Mouse (Mus musculus): ENCODE measurements around the gene Ptpn21. TPM values are rescaled to one million over a fixed set of nuclear protein-coding genes. Genes with fewer than 3 reads are reported as not detected.

Ptpn21 gene
- polyA plus RNA-seq (2015; fragmentation: Nextera tagmentation; extraction: Ambion mirVana), result 5.0 and 6.7 TPM in 2 replicates

DNA sequence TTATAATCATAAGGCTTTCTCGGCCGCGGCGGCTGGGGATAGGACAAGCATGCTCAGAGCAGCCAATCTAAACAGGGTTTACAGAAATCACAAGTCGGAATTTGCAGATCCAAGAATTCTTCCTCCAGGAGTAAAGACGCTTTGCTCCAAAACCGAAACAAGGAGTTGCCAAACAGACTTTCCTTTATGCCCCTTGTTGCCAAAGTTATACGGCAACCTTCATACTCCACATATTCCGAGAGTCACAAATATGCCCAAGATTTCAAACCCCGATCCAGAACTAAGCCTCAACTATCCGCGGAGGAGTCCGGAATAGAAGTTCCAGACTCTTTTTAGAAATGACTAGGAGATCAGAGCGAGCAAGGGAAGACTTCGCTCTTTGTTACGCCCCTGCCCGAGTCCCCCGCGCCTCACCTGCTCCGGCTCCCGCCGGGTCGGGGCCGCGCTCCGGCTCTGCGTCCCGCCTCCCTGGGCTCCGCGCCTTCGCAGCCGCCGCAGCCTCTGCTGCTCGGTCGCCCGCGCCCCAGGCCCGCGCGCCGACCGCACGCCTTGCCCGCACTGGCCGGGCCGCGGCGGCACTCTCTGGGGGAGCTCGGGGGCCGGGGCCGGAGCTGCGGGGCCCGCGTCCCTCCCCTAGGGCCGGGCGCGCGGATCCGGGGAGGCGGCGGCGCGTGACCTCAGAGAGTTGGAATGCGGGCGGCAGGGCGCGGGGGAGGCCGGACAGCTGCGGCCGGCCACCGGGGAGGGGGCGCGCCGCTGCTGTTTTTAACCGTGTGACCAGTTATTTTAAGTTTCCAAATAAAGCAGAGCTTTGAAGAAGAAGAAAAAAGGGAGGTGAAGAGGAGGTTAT, at the start of gene Ptpn21:
Gene Ptpn21, minus strand, starts transcription at position 455 of the 850 bp plus-strand sequence.
- peak within 1 kb of the TSS; percentile 54 for H3K4me3 ChIP-seq
- peak within 1 kb of the TSS; percentile 85 for H3K4me2 ChIP-seq (replicated peaks)
- H3K4me1 ChIP-seq, result peaks cover 41% of the 10 kb centered on the region
- ATAC-seq (replicated peaks), result peak; percentile 54
- peak within 1 kb of the TSS; percentile 9; the same call in 1 of the 2 replicates for H3K27ac ChIP-seq (replicated peaks)
- peak within 1 kb of the TSS; percentile 67 for H3K9ac ChIP-seq (replicated peaks)
- WGBS, result under 1% methylated on average over 73 of the region's 75 CpGs
- no peaks in the 10 kb centered on the region for H3K9me3 ChIP-seq
- 0 out of 2 replicates have a peak, but pooled peaks cover 2% of the 10 kb centered on the region for H3K27me3 ChIP-seq
- no peaks in the 10 kb centered on the region for H3K36me3 ChIP-seq

DNA sequence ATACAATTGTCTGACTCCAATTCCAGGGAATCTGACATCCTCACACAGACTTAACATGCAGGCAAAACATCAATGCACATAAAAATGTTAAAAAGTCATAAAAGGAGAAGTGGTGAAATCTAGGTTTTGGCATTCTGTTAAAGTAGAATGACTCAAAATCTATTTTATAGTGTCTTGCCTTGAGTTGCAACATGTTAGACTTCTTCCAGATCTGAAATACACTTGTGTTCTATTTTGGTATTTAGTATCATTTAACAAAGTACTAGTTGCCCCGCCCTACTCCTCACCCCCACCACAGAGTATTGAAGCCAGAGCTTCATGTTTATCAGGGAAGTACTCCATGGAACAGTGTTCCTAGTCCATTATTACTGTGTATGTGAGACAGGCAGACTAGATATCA, 47.0 kb upstream of the Ptpn21 start:
- no peaks in the 10 kb centered on the region for H3K4me1 ChIP-seq
- H3K36me3 ChIP-seq, result peaks cover 70% of the 10 kb centered on the region
- H3K9me3 ChIP-seq, result no peaks in the 10 kb centered on the region
- ATAC-seq (replicated peaks), result no peak
- no peak overlapping the region for H3K9ac ChIP-seq (replicated peaks)
- H3K4me3 ChIP-seq, result no peak overlapping the region
- no peaks in the 10 kb centered on the region for H3K27me3 ChIP-seq
- H3K27ac ChIP-seq (replicated peaks), result no peak overlapping the region
- H3K4me2 ChIP-seq (replicated peaks), result no peak overlapping the region
- WGBS, result 100% methylated on average over 1 of the region's 1 CpGs

DNA sequence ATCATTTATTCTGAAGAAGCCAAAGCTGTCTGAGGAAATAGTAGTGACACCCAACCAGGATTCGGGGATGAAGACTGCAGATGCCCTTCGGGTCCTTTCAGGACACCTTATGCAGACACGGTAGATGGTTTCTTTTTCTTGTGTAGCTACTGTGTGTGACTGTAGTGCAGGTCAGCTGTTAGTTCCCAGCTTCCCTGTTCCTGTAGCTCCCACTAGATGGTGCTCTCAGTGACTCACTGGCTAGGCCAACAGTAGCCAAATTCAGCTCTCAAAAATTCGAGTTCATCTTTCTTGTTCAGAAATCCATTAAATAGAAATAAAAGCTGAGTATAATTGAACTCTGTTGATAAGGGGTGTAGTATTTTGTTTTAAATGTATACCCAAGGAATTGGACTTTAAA, 41.9 kb upstream of the Ptpn21 start:
- Histone ChIP-seq H3K9me3 (no peaks in the 10 kb centered on the region), H3K4me3 (no peak overlapping the region), H3K27me3 (no peaks in the 10 kb centered on the region), H3K9ac (replicated peaks) (no peak overlapping the region), H3K4me1 (no peaks in the 10 kb centered on the region), H3K36me3 (peaks cover 73% of the 10 kb centered on the region), H3K4me2 (replicated peaks) (no peak overlapping the region), H3K27ac (replicated peaks) (no peak overlapping the region)
- 0 out of 2 replicates have a peak, but pooled peaks have one; percentile 48 for ATAC-seq (replicated peaks)
- 83% methylated on average over 4 of the region's 4 CpGs for WGBS

DNA sequence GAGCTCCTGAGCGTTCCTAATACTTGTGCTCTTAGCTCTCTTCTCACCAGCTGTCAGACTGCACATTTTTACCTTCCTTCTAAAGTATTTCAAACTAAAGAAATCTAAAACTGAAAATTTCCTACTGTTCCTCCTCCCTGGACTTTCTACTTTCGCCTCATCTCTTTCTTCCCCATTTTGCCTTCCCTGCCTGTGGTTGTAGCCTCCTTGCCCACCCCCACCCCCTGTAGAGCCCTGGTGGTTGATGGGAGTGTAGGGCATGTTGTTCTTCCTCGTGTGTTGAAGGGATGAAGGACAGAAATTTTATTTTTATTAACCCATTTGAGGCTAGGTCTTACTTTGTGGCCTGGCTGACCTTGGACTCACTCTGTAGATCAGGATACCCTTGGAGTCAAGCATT, 40.3 kb upstream of the Ptpn21 start:
- Histone ChIP-seq H3K27me3 (no peaks in the 10 kb centered on the region), H3K9ac (replicated peaks) (no peak overlapping the region), H3K9me3 (no peaks in the 10 kb centered on the region), H3K4me2 (replicated peaks) (no peak overlapping the region), H3K36me3 (peaks cover 71% of the 10 kb centered on the region), H3K27ac (replicated peaks) (no peak overlapping the region), H3K4me3 (no peak overlapping the region), H3K4me1 (no peaks in the 10 kb centered on the region)
- 86% methylated on average over 3 of the region's 3 CpGs for WGBS
- no peak for ATAC-seq (replicated peaks)

DNA sequence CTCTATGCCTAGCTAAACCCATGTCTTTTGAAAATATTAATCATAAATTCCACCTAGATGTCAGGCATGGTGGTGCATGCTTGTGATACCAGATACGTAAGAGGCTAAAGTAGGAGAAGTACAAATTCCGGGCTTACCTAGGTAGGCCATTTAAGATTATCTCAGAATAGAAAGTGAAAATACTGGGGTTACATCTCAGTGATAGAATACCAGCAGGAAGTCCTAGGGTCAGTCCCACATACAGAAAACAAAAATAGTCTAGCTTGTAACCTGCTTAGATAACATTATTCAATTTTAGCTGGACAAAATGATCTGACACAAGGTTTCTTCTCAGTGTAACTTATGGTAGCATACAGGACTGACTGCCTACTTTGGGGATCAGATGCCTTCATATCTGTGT, 29.0 kb upstream of the Ptpn21 start:
- Histone ChIP-seq H3K4me2 (replicated peaks) (no peak overlapping the region), H3K4me1 (no peaks in the 10 kb centered on the region), H3K4me3 (no peak overlapping the region), H3K9ac (replicated peaks) (no peak overlapping the region), H3K27me3 (no peaks in the 10 kb centered on the region), H3K27ac (replicated peaks) (no peak overlapping the region), H3K36me3 (peaks cover 89% of the 10 kb centered on the region), H3K9me3 (no peaks in the 10 kb centered on the region)
- no peak for ATAC-seq (replicated peaks)
- WGBS, result 95% methylated on average over 2 of the region's 2 CpGs

DNA sequence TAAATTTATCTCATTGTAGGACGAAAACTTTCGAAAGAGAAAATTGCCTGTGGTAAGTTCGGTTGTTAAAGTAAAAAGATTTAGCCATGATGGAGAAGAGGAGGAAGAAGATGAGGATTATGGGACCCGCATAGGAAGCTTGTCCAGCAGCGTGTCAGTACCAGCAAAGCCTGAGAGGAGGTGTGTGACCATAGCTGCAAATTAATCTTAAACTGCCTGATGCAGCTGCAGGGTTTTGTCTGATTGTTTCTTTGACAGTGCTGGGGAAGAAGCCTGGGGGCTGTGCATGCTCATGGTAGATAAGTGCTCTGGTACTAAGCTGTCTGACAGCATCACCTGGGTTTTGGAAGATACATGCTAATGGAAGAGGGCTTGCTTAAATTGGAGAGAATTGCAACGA, 22.5 kb upstream of the Ptpn21 start:
- peaks cover 82% of the 10 kb centered on the region for H3K36me3 ChIP-seq
- no peak overlapping the region for H3K9ac ChIP-seq (replicated peaks)
- H3K27ac ChIP-seq (replicated peaks), result no peak overlapping the region
- H3K9me3 ChIP-seq, result no peaks in the 10 kb centered on the region
- no peak overlapping the region for H3K4me3 ChIP-seq
- no peak overlapping the region for H3K4me2 ChIP-seq (replicated peaks)
- H3K27me3 ChIP-seq, result no peaks in the 10 kb centered on the region
- 95% methylated on average over 6 of the region's 6 CpGs for WGBS
- no peaks in the 10 kb centered on the region for H3K4me1 ChIP-seq
- ATAC-seq (replicated peaks), result no peak

DNA sequence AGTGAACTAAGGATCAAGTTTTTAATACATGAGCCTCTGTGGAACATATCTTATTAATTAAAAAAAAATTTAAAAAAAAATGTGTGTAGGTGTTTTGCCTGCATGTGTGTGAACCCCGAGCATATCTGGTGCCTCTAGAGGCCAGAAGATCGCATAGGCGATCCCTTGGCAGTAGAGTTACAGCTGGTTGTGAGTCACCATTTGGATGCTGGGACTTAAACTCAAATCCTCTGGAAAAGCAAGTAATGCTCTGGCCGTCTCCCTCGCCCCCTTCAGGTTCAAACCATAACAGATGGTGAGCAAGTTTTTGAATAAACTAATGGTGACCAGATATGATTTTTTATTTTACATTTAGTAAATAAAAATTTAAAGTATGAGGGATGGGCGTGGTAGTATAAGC, 20.4 kb upstream of the Ptpn21 start:
- peaks cover 68% of the 10 kb centered on the region for H3K36me3 ChIP-seq
- 91% methylated on average over 6 of the region's 6 CpGs for WGBS

DNA sequence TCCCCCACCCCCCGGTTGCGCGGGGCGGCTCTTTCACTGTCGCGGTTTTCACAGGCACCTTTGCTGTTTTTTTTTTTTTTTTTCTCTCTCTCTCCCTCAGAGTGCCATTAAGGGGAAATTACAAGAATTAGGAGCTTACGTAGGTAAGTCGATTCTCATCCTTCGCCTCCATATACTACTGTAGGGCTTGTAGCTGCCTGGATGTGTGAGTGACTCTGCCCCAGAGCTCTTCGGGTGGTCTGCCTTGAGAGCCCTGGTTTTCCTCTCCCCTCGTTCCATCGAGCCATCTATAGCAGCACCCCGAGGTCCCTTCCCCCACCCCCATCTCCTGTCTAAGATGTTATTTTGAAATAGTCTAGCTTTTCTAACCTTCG, 10.2 kb upstream of the Ptpn21 start:
- Histone ChIP-seq H3K27me3 (no peaks in the 10 kb centered on the region), H3K27ac (replicated peaks) (peak overlapping the region; percentile 96), H3K9ac (replicated peaks) (peak overlapping the region; percentile 94), H3K4me3 (peak overlapping the region; percentile 97), H3K4me1 (peaks cover 45% of the 10 kb centered on the region), H3K4me2 (replicated peaks) (peak overlapping the region; percentile 69), H3K9me3 (no peaks in the 10 kb centered on the region), H3K36me3 (no peaks in the 10 kb centered on the region)
- ATAC-seq (replicated peaks), result peak; percentile 73
- WGBS, result under 1% methylated on average over 14 of the region's 14 CpGs

More for the DNA sequence above, 20.4 kb upstream of the Ptpn21 start:
- H3K9ac ChIP-seq (replicated peaks), result no peak overlapping the region
- H3K9me3 ChIP-seq, result no peaks in the 10 kb centered on the region
- no peak overlapping the region for H3K27ac ChIP-seq (replicated peaks)
- no peak for ATAC-seq (replicated peaks)
- H3K4me3 ChIP-seq, result no peak overlapping the region
- H3K4me1 ChIP-seq, result no peaks in the 10 kb centered on the region
- no peak overlapping the region for H3K4me2 ChIP-seq (replicated peaks)
- H3K27me3 ChIP-seq, result no peaks in the 10 kb centered on the region

DNA sequence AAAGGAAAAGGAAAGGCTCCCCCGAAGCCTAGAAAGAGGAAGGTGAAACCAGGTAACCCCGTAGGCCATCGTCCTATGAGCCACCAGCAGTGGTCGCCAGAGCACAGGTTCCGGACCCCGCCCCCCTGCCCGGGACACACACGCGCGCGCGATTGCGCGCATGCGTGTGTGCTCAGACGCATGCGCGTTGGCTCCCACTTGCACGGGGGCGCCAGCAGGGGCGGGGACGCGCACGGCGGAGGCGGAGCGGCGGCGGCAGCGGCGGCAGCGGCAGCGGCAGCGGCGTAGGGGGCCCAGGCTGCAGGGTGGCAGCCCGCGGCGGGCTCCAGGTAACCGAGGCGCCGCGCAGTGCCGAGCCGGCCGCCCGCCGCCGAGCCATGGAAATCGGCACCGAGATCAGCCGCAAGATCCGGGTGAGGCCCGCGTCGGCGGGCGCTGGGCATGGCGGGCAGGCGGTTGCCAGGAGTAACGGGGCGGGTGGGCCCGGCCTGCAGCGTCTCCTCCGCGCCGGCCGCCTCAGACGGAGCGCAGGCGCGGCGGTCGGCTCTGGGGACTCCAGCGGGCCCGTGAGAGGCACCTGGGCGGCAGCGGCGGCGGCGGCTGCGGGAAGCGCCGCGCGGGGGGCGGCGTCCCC, 9.7 kb upstream of the Ptpn21 start, which contains the start of gene Zc3h14:
Gene Zc3h14, plus strand, starts transcription at position 219 of the 634 bp plus-strand sequence.
- H3K36me3 ChIP-seq, result no peaks in the 10 kb centered on the region
- H3K27me3 ChIP-seq, result no peaks in the 10 kb centered on the region
- peak within 1 kb of the TSS; percentile 69 for H3K4me2 ChIP-seq (replicated peaks)
- peak within 1 kb of the TSS; percentile 94 for H3K9ac ChIP-seq (replicated peaks)
- peaks cover 43% of the 10 kb centered on the region for H3K4me1 ChIP-seq
- peak within 1 kb of the TSS; percentile 96 for H3K27ac ChIP-seq (replicated peaks)
- peak within 1 kb of the TSS; percentile 97 for H3K4me3 ChIP-seq
- ATAC-seq (replicated peaks), result peak; percentile 91
- under 1% methylated on average over 84 of the region's 87 CpGs for WGBS
- H3K9me3 ChIP-seq, result no peaks in the 10 kb centered on the region

DNA sequence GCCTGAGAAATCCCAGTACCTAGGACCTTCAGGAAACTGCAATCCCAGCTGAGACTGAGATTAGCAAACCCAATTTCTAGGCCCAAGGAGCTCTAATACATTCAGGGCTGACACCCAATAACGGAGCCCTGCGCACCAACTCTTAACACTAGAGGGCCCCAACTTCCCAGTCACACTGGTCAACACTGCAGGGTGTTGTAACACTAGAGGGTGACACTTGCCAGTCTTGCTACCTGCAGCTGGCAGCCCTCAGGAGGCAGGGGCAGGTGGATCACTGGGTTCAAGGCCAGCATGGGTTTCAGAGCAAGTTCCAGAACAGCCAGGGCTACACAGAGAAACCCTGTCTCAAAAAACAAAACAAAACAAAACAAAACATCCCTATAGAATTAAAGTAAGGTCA, 8.9 kb upstream of the Ptpn21 start:
- Histone ChIP-seq H3K4me1 (peaks cover 35% of the 10 kb centered on the region), H3K27me3 (no peaks in the 10 kb centered on the region), H3K4me3 (no peak overlapping the region), H3K36me3 (no peaks in the 10 kb centered on the region), H3K9ac (replicated peaks) (no peak overlapping the region), H3K27ac (replicated peaks) (no peak overlapping the region), H3K4me2 (replicated peaks) (no peak overlapping the region), H3K9me3 (no peaks in the 10 kb centered on the region)
- ATAC-seq (replicated peaks), result peak; percentile 44
- WGBS, result 16% methylated on average over 2 of the region's 2 CpGs

DNA sequence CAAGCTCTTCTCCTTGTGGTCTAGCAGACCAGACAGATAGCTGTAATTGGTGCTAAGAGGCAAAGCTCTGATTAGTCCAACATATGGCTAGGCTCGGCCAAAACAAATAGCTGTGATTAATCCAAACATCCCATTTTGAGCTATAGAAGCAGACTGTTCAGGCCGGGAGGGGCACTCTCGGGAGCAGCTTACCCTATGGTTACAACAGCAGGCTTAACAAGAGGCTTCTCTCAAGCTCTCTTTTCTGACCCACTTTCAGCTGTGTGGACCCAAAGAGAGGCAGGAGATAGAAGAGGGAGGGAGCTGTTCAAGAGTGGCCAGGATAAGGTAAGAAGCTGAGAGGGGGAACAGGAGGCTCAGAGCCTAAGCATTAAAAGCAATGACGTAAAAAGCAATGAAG, 8.4 kb upstream of the Ptpn21 start:
- no peak for ATAC-seq (replicated peaks)
- H3K9ac ChIP-seq (replicated peaks), result no peak overlapping the region
- H3K9me3 ChIP-seq, result no peaks in the 10 kb centered on the region
- H3K4me2 ChIP-seq (replicated peaks), result no peak overlapping the region
- no peaks in the 10 kb centered on the region for H3K27me3 ChIP-seq
- WGBS, result 69% methylated on average over 4 of the region's 4 CpGs
- H3K4me1 ChIP-seq, result peaks cover 30% of the 10 kb centered on the region
- no peaks in the 10 kb centered on the region for H3K36me3 ChIP-seq
- no peak overlapping the region for H3K27ac ChIP-seq (replicated peaks)
- no peak overlapping the region for H3K4me3 ChIP-seq

DNA sequence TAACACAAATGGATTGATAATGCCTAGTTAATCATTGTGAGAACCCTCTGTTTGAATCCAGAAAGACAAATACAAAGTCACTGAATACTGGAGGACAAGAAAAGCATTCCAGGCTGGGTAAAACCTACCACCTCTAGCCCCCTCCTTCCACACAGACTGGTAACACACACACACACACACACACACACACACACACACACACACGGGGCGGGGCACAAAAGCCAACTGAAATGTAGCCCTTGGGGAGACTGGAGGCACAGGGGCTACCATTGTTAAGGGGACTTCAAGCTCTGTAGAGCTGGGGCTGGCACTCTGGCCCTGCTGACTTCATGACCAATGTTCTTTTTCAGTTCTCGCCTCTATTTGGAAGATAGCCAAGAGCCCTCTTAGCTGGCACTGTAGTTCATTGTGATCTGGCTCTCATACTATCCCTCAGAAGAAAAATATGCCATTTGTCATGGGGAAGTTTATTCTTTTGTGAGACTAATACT, 3.9 kb upstream of the Ptpn21 start:
- Histone ChIP-seq H3K9me3 (no peaks in the 10 kb centered on the region), H3K27ac (replicated peaks) (no peak overlapping the region)
- WGBS, result 22% methylated on average over 3 of the region's 3 CpGs

More for the DNA sequence above, 3.9 kb upstream of the Ptpn21 start:
- Histone ChIP-seq H3K4me2 (replicated peaks) (no peak overlapping the region), H3K4me1 (peaks cover 18% of the 10 kb centered on the region), H3K9ac (replicated peaks) (no peak overlapping the region), H3K36me3 (no peaks in the 10 kb centered on the region), H3K27me3 (0 out of 2 replicates have a peak, but pooled peaks cover 2% of the 10 kb centered on the region), H3K4me3 (no peak overlapping the region)
- no peak for ATAC-seq (replicated peaks)
